Mouse (Mus musculus) thymus, postnatal 0 days (tissue): ENCODE data around the gene Slc25a10. TPM values are rescaled to one million over a fixed set of nuclear protein-coding genes. Genes with fewer than 3 reads are reported as not detected.
A peak's percentile ranks its signal among the peaks of the same experiment; 100 is the strongest.

Experiments used
- DNase-seq: peaks from one replicate; pipeline ENCODE4 v3.0.0-alpha.2; 2015; ENCODE audit warnings: low spot score
- polyA plus RNA-seq: library from polyadenylated mRNA; unstranded; fragments of >200 nt; fragmentation: Nextera tagmentation; extraction: Ambion mirVana; gene quantifications from 2 replicates; pipeline ENCODE4 v1.2.1, GENCODE M21; 2015

Gene Slc25a10
- polyA plus RNA-seq, 1 experiment from 2014 or later, result 29.4 TPM

GRCm38 (mm10) chr11:120484265-120484981, 7.2 kb upstream of the Slc25a10 start, which contains the start of gene Mrpl12:
Mrpl12 (plus strand) TSS chr11:120484613.
- DNase-seq, result peak; percentile 94

- DNase-seq, result no peak
Observed at GRCm38 (mm10) chr11:120485251-120485650, 6.4 kb upstream of the Slc25a10 start.

- DNase-seq, result no peak
Observed at GRCm38 (mm10) chr11:120488516-120488915, 3.1 kb upstream of the Slc25a10 start.

- DNase-seq, result peak; percentile 83
Observed at GRCm38 (mm10) chr11:120489054-120489761, 2.4 kb upstream of the Slc25a10 start.

GRCm38 (mm10) chr11:120490291-120491046, 1.2 kb upstream of the Slc25a10 start:
- DNase-seq, result no peak

GRCm38 (mm10) chr11:120492024-120492877, 611 bp downstream of the Slc25a10 start:
- peak; percentile 51 for DNase-seq

- DNase-seq, result no peak
Observed at GRCm38 (mm10) chr11:120492878-120493203, 1.2 kb downstream of the Slc25a10 start.

GRCm38 (mm10) chr11:120493351-120493750, 1.7 kb downstream of the Slc25a10 start:
- DNase-seq, result no peak

GRCm38 (mm10) chr11:120493911-120494310, 2.3 kb downstream of the Slc25a10 start:
- no peak for DNase-seq

- no peak for DNase-seq
Observed at GRCm38 (mm10) chr11:120497436-120497835, 5.8 kb downstream of the Slc25a10 start.

GRCm38 (mm10) chr11:120498226-120498625, 6.6 kb downstream of the Slc25a10 start:
- DNase-seq, result no peak

GRCm38 (mm10) chr11:120498891-120499290, 7.3 kb downstream of the Slc25a10 start:
- DNase-seq, result no peak

- no peak for DNase-seq
Observed at GRCm38 (mm10) chr11:120499894-120500293, 8.3 kb downstream of the Slc25a10 start.

- no peak for DNase-seq
Observed at GRCm38 (mm10) chr11:120500357-120500756, 8.7 kb downstream of the Slc25a10 start.

- no peak for DNase-seq
Observed at GRCm38 (mm10) chr11:120501018-120501417, 9.4 kb downstream of the Slc25a10 start.

GRCm38 (mm10) chr11:120501701-120502100, 10.1 kb downstream of the Slc25a10 start:
- DNase-seq, result no peak

- DNase-seq, result no peak
Observed at GRCm38 (mm10) chr11:120505661-120506060, 14.0 kb downstream of the Slc25a10 start.

- peak; percentile 46 for DNase-seq
Observed at GRCm38 (mm10) chr11:120506899-120507298, 15.3 kb downstream of the Slc25a10 start.

GRCm38 (mm10) chr11:120507611-120508289, 16.1 kb downstream of the Slc25a10 start:
- no peak for DNase-seq

GRCm38 (mm10) chr11:120508290-120508870, 16.7 kb downstream of the Slc25a10 start:
- no peak for DNase-seq
